Mouse (Mus musculus): ENCODE data around the gene Sec1. TPM values are rescaled to one million over a fixed set of nuclear protein-coding genes. Genes with fewer than 3 reads are reported as not detected.

Gene Sec1
- polyA plus RNA-seq, 1 experiment from 2014 or later = 4.4 TPM

DNA sequence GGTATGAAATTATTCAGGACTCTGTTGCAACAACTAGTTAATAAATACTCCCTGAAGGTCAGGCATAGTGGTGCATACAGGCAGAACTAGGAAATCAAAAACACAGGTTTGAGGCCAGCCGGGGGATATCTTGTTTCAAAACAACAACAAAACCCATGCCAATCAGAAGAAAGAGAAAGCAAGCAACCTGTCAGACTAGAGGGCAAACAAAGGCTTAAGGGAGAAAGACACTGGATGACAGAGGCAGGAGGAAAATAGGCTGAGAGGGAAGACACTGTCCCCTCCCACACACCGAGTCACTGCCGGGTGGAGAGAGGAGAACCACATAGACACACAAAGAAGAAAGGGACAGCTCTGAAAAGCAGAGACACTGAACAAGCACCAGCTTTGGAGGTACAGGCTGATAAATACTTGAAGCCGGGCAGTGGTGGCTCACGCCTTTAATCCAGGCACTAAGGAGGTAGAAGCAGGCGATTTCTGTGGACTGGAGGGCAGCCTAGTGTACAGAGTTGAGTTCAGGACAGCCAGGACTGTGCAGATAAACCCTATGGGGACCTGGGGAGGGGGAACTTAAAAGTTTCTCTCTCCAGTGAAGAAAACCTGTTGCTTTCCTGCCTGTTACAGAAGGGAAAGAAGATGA is 19.8 kb upstream of the Sec1 start:
- H3K27me3 ChIP-seq = no peaks in the 10 kb centered on the region
- ATAC-seq (no peak), DNase-seq (ENCODE audit: low read depth, low spot score) (no peak)
- CTCF ChIA-PET = no interaction called here
- POLR2A ChIA-PET = no interaction called here
- TF ChIP-seq CTCF (IDR thresholded peaks at IDR 0.05) = no peak
- in situ Hi-C loops (cut with MboI; ENCODE audit: low pct_unique_long_range_greater_than_20kb) = loop anchor here (25.0 kb wide), 1 partner anchor 852 kb away; the partner anchor contains the start of genes Pnkp and Ptov1

DNA sequence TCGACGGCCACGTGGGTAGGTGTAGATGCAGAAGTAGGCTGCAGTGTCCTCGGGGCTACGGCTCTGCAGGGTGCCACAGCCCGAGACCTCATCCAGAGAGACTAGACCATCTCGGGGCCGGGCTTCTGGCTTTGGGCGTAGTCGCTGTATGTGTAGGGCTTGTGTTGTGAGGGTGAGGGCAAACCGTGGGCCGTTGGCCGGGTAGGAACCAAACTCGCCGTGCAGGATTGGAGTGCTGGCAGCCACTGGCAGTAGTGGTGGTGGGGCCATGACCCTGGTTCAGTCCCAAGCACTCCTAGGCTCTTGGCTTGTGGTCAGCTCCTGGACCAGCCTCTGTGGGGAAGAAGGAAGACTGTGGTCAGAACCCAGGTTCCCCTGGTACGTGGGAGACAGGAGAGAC is 19.2 kb upstream of the Sec1 start:
- ATAC-seq (no peak), DNase-seq (ENCODE audit: low read depth, low spot score) (no peak)
- H3K27me3 ChIP-seq = no peaks in the 10 kb centered on the region
- in situ Hi-C loops (cut with MboI; ENCODE audit: low pct_unique_long_range_greater_than_20kb) = loop anchor here (25.0 kb wide), 1 partner anchor 851 kb away; the partner anchor contains the start of genes Pnkp and Ptov1
- CTCF ChIA-PET = no interaction called here
- POLR2A ChIA-PET = no interaction called here
- TF ChIP-seq CTCF (IDR thresholded peaks at IDR 0.05) = no peak

DNA sequence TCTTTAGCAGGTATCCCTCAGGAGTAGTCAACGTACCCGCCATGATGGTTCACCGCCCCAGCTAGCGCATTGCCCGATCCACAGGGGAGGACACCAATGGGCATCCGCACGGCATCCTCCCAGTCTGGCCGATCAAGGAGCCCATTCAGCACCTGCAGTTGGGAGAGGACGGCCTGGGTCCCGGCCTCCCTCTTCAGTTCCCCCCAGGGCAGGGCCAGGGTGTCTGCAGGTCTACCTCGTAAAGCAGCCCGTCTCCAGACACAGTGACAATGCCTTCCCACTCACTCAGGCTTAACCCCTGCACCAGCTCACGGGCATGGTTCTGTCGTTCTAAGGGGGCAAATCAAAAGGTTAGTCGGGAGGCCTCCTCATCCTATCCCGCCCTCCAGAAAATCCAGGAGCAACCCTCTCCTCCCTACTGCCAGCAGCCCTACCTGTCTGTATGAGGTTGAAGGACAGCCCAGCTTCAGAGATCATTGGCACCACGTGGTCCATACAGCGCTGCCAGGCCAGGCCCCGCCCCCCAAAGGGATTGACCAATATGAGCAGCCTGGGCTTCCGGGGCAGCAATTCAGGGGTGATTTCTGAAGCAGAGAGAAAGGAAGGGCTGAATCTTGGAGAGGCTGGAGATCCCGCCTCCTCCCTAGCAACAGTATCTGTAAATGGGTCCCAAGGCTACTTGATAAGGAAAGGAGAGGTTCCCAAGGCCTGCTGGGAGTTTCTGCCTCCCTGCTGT is 18.0 kb upstream of the Sec1 start:
- no peak for DNase-seq (ENCODE audit: low read depth, low spot score)
- POLR2A ChIA-PET = no interaction called here
- CTCF ChIA-PET = no interaction called here
- in situ Hi-C loops (cut with MboI; ENCODE audit: low pct_unique_long_range_greater_than_20kb) = loop anchor here (25.0 kb wide), 1 partner anchor 850 kb away; the partner anchor contains the start of genes Pnkp and Ptov1
- TF ChIP-seq CTCF (IDR thresholded peaks at IDR 0.05) = no peak
- no peaks in the 10 kb centered on the region for H3K27me3 ChIP-seq
- no peak for ATAC-seq

DNA sequence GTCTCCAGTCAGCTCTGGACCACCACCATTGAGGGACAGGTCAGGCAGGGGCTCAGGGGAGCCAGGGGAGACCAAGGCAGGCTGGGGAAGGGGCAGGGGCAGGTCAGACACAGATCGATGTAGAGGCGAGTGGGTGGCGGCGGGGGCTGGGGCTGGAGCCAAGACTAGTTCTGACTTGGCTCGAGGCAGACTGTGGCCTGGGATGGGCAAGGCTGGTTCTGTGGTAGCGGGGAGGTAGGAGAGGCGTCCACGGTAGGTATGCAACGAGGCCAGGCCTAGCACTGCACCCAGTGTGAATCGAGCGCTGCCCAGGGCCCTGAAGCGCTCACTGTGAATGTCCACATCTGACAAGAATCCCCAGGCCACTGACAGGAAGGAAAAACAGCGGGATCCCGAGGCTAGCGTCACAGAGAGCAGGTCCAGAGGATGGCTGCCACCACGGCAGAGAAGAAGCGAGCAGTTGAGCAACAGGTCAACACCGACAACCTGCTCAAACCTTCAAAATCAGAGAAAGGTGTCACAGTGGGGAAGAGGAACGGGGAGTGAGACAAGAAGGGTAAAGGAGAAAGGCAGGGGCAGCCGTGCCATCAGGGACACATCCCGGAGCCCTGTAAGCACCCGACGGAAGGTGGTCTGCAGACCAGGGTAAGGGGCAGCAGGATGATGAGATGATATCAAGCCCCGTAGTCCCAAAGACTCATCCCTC is 17.3 kb upstream of the Sec1 start:
- TF ChIP-seq CTCF (IDR thresholded peaks at IDR 0.05) = no peak
- POLR2A ChIA-PET = no interaction called here
- in situ Hi-C loops (cut with MboI; ENCODE audit: low pct_unique_long_range_greater_than_20kb) = loop anchor here (25.0 kb wide), 1 partner anchor 849 kb away; the partner anchor contains the start of genes Pnkp and Ptov1

DNA sequence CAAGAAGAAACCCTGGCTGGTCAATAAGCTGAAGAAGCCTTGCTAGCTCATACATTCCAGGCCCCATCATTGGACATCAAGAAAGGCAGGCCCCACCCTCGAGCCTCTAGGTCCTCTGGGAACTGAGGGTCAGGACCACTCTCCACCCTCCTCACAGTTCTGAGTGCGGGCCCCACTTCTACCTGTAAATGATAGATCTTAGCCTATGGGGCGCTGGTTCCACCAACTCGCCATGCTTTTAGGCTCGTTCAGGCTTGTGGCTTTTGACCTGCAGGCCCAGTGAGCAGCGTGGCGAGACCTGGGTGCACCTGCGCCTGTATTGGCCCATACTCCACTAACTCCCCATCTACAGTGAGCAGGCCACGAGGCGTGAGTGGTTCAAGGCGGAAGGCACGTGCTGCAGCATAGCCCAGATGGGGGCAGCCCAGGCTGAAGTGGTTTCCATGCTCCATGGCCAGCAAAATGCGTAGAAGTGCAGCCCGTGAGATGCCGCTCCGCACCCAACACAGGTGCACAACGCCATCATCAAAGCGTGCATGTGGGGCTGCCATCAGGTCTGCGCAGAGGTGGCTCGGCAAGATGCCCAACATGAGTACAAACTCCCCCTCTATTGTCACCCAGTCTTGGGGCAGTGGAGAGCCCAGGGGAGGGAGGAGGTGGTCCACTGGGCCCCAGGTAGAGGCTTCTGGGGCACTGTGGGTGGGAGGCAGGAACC is 16.4 kb upstream of the Sec1 start:
- no peak for TF ChIP-seq CTCF (IDR thresholded peaks at IDR 0.05)
- POLR2A ChIA-PET = no interaction called here
- no peaks in the 10 kb centered on the region for H3K27me3 ChIP-seq
- no peak for DNase-seq (ENCODE audit: low read depth, low spot score)
- in situ Hi-C loops (cut with MboI; ENCODE audit: low pct_unique_long_range_greater_than_20kb) = loop anchor here (25.0 kb wide), 1 partner anchor 848 kb away; the partner anchor contains the start of genes Pnkp and Ptov1
- CTCF ChIA-PET = no interaction called here
- ATAC-seq = no peak

More for the DNA sequence above, 17.3 kb upstream of the Sec1 start:
- H3K27me3 ChIP-seq = no peaks in the 10 kb centered on the region
- no peak for DNase-seq (ENCODE audit: low read depth, low spot score)
- CTCF ChIA-PET = no interaction called here
- ATAC-seq = no peak

DNA sequence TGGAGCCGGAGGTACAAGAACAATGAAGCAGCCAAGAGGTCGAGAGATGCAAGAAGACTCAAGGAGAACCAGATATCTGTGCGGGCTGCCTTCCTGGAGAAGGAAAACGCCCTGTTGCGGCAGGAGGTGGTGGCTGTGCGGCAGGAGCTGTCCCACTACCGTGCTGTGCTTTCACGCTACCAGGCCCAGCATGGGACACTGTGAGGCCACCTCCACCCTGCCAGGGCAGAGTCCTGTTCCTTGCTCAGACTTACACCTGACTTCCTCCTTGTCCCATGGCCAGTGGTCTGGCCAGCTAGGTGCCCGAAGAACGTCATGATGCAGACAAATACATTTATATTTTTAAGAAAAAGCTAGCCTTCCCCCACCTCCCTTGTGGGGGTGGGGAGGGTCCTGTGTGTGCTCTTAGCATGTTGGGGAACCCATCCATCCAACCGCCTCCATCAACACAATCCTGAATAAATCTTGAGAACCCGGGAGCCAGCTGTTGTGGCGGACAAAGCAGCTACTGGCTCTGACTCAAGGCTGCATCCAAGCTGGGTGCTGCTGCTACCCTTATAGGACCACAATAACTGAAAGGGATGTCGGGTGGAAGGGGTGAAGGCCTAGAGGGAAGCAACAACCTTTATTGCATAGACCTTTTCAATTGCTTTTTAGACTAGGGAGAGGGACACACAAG is 15.6 kb upstream of the Sec1 start:
- no peaks in the 10 kb centered on the region for H3K27me3 ChIP-seq
- ATAC-seq (no peak), DNase-seq (ENCODE audit: low read depth, low spot score) (no peak)
- POLR2A ChIA-PET = interaction anchor here (3.6 kb wide), 1 partner anchor 8 kb away, joined by 28 read pairs; the partner anchor contains the start of gene Sphk2
- CTCF ChIA-PET = interaction anchor here (1.1 kb wide), 1 partner anchor 275 kb away, joined by 3 read pairs; the partner anchor contains the start of gene Gys1
- in situ Hi-C loops (cut with MboI; ENCODE audit: low pct_unique_long_range_greater_than_20kb) = loop anchor here (25.0 kb wide), 1 partner anchor 848 kb away; the partner anchor contains the start of genes Pnkp and Ptov1
- TF ChIP-seq CTCF (IDR thresholded peaks at IDR 0.05) = no peak

DNA sequence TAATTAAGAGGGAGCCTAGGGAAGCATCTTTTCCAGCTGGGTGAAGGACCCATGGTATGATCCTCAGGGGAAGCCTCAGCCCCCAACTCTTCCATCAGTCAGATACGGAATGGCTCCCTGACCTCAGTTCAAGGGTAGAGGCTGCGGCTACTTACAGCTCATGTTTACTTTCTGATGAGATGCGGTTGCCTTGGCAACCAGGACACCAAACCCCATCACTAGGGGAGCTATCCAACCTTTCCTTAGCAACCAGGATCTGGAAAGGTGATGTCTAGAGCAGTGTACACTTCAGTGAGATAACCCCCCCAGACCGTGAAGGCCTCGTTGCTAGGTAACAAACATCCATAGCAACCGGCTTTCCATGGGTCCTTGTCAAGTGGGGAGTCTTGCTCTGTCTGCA is 14.8 kb upstream of the Sec1 start:
- in situ Hi-C loops (cut with MboI; ENCODE audit: low pct_unique_long_range_greater_than_20kb) = loop anchor here (25.0 kb wide), 1 partner anchor 847 kb away; the partner anchor contains the start of genes Pnkp and Ptov1
- ATAC-seq = no peak
- no peak for DNase-seq (ENCODE audit: low read depth, low spot score)
- POLR2A ChIA-PET = interaction anchor here (3.6 kb wide), 1 partner anchor 9 kb away, joined by 28 read pairs; the partner anchor contains the start of gene Sphk2
- TF ChIP-seq CTCF (IDR thresholded peaks at IDR 0.05) = no peak
- H3K27me3 ChIP-seq = no peaks in the 10 kb centered on the region
- CTCF ChIA-PET = interaction anchor here (1.1 to 2.2 kb wide), 3 partner anchors 10 to 275 kb away, joined by 3 to 9 read pairs (median 3); partner anchors contain the start of genes Gys1 and Ntn5

DNA sequence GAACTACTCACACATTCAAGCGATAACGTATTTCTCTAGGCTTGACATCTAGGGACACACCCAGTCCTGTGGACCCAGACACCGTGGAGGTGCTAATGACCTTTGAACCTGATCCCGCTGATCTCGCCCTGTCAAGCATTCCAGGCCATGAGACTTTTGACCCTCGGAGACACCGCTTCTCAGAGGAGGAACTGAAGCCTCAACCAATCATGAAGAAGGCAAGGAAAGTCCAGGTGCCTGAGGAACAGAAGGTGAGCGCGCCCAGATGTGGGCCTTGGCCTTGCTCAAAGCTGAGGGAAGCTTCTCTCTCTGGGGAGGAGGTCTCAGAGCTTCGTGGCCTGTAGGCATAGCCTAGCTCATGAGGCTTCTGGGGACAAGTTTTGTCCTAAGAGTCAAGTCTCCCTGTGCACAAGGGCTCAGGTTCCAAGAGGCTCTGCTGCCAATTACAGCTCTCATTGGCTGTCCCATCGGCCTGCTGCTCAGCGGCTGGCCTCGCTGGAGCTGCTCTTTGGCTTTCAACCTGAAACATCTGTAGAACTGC is 14.1 kb upstream of the Sec1 start:
- DNase-seq (ENCODE audit: low read depth, low spot score) (no peak), ATAC-seq (no peak)
- H3K27me3 ChIP-seq = no peaks in the 10 kb centered on the region
- TF ChIP-seq CTCF (IDR thresholded peaks at IDR 0.05) = no peak
- POLR2A ChIA-PET = interaction anchor here (0.8 to 3.6 kb wide), 2 partner anchors 10 to 27 kb away, joined by 3 to 28 read pairs; partner anchors contain the start of gene Sphk2
- CTCF ChIA-PET = interaction anchor here (0.7 to 2.2 kb wide), 6 partner anchors 9 to 274 kb away, joined by 3 to 9 read pairs (median 3); partner anchors contain the start of genes Gys1 and Ntn5
- in situ Hi-C loops (cut with MboI; ENCODE audit: low pct_unique_long_range_greater_than_20kb) = loop anchor here (25.0 kb wide), 1 partner anchor 846 kb away; the partner anchor contains the start of genes Pnkp and Ptov1
